8 mouse cellular contexts compared by ENCODE assay signal in genomic region chr5:20702480-20703303, GRCm38 (mm10).
DNase-seq lines count a peak whose midpoint lies in the region; ATAC-seq and TF ChIP-seq lines count a peak whose summit lies in the region.

No protein-coding gene starts in this region.

- peak overlapping the region; percentile 73 for H3K4me2 ChIP-seq in forebrain, embryonic 13.5 days
- peak overlapping the region; percentile 76 for H3K4me2 ChIP-seq in hindbrain, embryonic 16.5 days (ENCODE audit: low read length)
- H3K4me2 ChIP-seq in midbrain, embryonic 14.5 days (ENCODE audit: low read length) = peak overlapping the region; percentile 82

- peak overlapping the region; percentile 75 for H3K4me3 ChIP-seq in spleen, adult 2 months (ENCODE audit: extremely low read depth, insufficient read depth, insufficient read length)
- peak overlapping the region; percentile 74 for H3K4me3 ChIP-seq in forebrain, embryonic 13.5 days
- peak overlapping the region; percentile 71 for H3K4me3 ChIP-seq in hindbrain, embryonic 16.5 days (ENCODE audit: low read length)
- peak overlapping the region; percentile 79 for H3K4me3 ChIP-seq in limb, embryonic 10.5 days
- peak overlapping the region; percentile 59 for H3K4me3 ChIP-seq in midbrain, embryonic 14.5 days (replicated peaks; ENCODE audit: low read depth, low read length)
- H3K4me3 ChIP-seq in thymus, adult 2 months (ENCODE audit: control insufficient read depth, insufficient read depth, low read length) = peak overlapping the region; percentile 69

- WGBS in spleen, adult 2 months = 2% methylated on average over 55 of the region's 57 CpGs
- under 1% methylated on average over 57 of the region's 57 CpGs for WGBS in forebrain, embryonic 13.5 days
- 1% methylated on average over 43 of the region's 57 CpGs for WGBS in hindbrain, embryonic 16.5 days
- WGBS in limb, embryonic 10.5 days = 1% methylated on average over 57 of the region's 57 CpGs
- WGBS in midbrain, embryonic 14.5 days = under 1% methylated on average over 57 of the region's 57 CpGs
- 2% methylated on average over 56 of the region's 57 CpGs for WGBS in thymus, adult 2 months

- peak in 1 of 2 experiments; percentile 10 for DNase-seq in spleen, adult 2 months (ENCODE audit: low read depth in 1 of 2, low spot score in 2 of 2)
- DNase-seq in spleen, adult 12 weeks (ENCODE audit: low spot score) = no peak
- peak; percentile 45 for DNase-seq in brain, embryonic 18.5 days (ENCODE audit: low read depth, low spot score)
- DNase-seq in limb, embryonic 10.5 days (ENCODE audit: low spot score) = peak; percentile 66
- DNase-seq in midbrain, embryonic 14.5 days = peak; percentile 75
- no peak for DNase-seq in thymus, adult 2 months

- H3K9me3 ChIP-seq in forebrain, embryonic 13.5 days (replicated peaks) = no peaks in the 10 kb centered on the region
- H3K9me3 ChIP-seq in hindbrain, embryonic 16.5 days (ENCODE audit: control insufficient read depth, low read length) = no peaks in the 10 kb centered on the region
- no peaks in the 10 kb centered on the region for H3K9me3 ChIP-seq in limb, embryonic 10.5 days (replicated peaks)
- no peaks in the 10 kb centered on the region for H3K9me3 ChIP-seq in midbrain, embryonic 14.5 days (ENCODE audit: control insufficient read depth, low read length)

- TF ChIP-seq CTCF in spleen, adult 2 months (IDR thresholded peaks at IDR 0.05; ENCODE audit: extremely low read depth, insufficient read depth, insufficient read length, insufficient replicate concordance) = no peak
- TF ChIP-seq CTCF in thymus, adult 2 months (IDR thresholded peaks at IDR 0.05; ENCODE audit: borderline replicate concordance, control insufficient read depth, extremely low read depth, insufficient read depth, low read length, poor library complexity) = no peak

- ATAC-seq in forebrain, embryonic 13.5 days = peak; percentile 50
- ATAC-seq in hindbrain, embryonic 16.5 days = peak; percentile 51
- peak; percentile 52 for ATAC-seq in midbrain, embryonic 14.5 days (ENCODE audit: low FRiP score, low TSS enrichment)

- H3K4me1 ChIP-seq in spleen, adult 2 months (ENCODE audit: control insufficient read depth, insufficient read depth, insufficient read length) = 0 out of 2 replicates have a peak, but pooled peaks cover 2% of the 10 kb centered on the region
- peaks cover 14% of the 10 kb centered on the region for H3K4me1 ChIP-seq in forebrain, embryonic 13.5 days
- H3K4me1 ChIP-seq in hindbrain, embryonic 16.5 days (ENCODE audit: control insufficient read depth, insufficient read depth, low read depth, low read length) = peaks cover 8% of the 10 kb centered on the region
- peaks cover 7% of the 10 kb centered on the region; the same call in 1 of the 2 replicates for H3K4me1 ChIP-seq in limb, embryonic 10.5 days
- H3K4me1 ChIP-seq in midbrain, embryonic 14.5 days (ENCODE audit: control insufficient read depth, insufficient read depth, low read length) = peaks cover 8% of the 10 kb centered on the region; the same call in 1 of the 2 replicates
- no peaks in the 10 kb centered on the region for H3K4me1 ChIP-seq in thymus, adult 2 months (replicated peaks; ENCODE audit: control insufficient read depth, insufficient read depth, low read length)

- H3K9ac ChIP-seq in forebrain, embryonic 13.5 days = peak overlapping the region; percentile 95
- peak overlapping the region; percentile 91 for H3K9ac ChIP-seq in hindbrain, embryonic 16.5 days (ENCODE audit: low read depth, low read length)
- H3K9ac ChIP-seq in midbrain, embryonic 14.5 days (replicated peaks; ENCODE audit: low read length) = peak overlapping the region; percentile 82

- TF ChIP-seq POLR2A in spleen, adult 2 months (IDR thresholded peaks at IDR 0.05; ENCODE audit: low read depth, low read length) = no peak
- TF ChIP-seq POLR2A in thymus, adult 2 months (IDR thresholded peaks at IDR 0.05; ENCODE audit: control insufficient read depth, extremely low read depth, insufficient read depth, low read length, poor library complexity) = no peak

- H3K27ac ChIP-seq in spleen, adult 2 months (ENCODE audit: insufficient read depth, low read length) = peak overlapping the region; percentile 86
- H3K27ac ChIP-seq in forebrain, embryonic 13.5 days = peak overlapping the region; percentile 99
- H3K27ac ChIP-seq in hindbrain, embryonic 16.5 days (ENCODE audit: low read depth, low read length) = peak overlapping the region; percentile 97
- peak overlapping the region; percentile 95 for H3K27ac ChIP-seq in limb, embryonic 10.5 days
- H3K27ac ChIP-seq in midbrain, embryonic 14.5 days (replicated peaks; ENCODE audit: low read depth, low read length) = peak overlapping the region; percentile 97
- no peak overlapping the region for H3K27ac ChIP-seq in thymus, adult 2 months (ENCODE audit: control insufficient read depth, insufficient read depth, low read length)

- H3K36me3 ChIP-seq in spleen, adult 2 months (ENCODE audit: control insufficient read depth, insufficient read depth, low read length) = no peaks in the 10 kb centered on the region
- H3K36me3 ChIP-seq in forebrain, embryonic 13.5 days (ENCODE audit: poor library complexity, severe bottlenecking) = no peaks in the 10 kb centered on the region
- no peaks in the 10 kb centered on the region for H3K36me3 ChIP-seq in hindbrain, embryonic 16.5 days (ENCODE audit: control insufficient read depth, insufficient read depth, low read length)
- H3K36me3 ChIP-seq in limb, embryonic 10.5 days = no peaks in the 10 kb centered on the region
- 0 out of 2 replicates have a peak, but pooled peaks cover 2% of the 10 kb centered on the region for H3K36me3 ChIP-seq in midbrain, embryonic 14.5 days (ENCODE audit: control insufficient read depth, insufficient read depth, low read length)
- no peaks in the 10 kb centered on the region for H3K36me3 ChIP-seq in thymus, adult 2 months (ENCODE audit: control insufficient read depth, insufficient read depth, low read length)

- H3K27me3 ChIP-seq in spleen, adult 2 months (ENCODE audit: control insufficient read depth, insufficient read depth, low read length) = no peaks in the 10 kb centered on the region
- H3K27me3 ChIP-seq in forebrain, embryonic 13.5 days = no peaks in the 10 kb centered on the region
- H3K27me3 ChIP-seq in hindbrain, embryonic 16.5 days (replicated peaks; ENCODE audit: control insufficient read depth, insufficient read depth, low read length) = no peaks in the 10 kb centered on the region
- no peaks in the 10 kb centered on the region for H3K27me3 ChIP-seq in limb, embryonic 10.5 days (ENCODE audit: low read depth, poor library complexity, severe bottlenecking)
- H3K27me3 ChIP-seq in midbrain, embryonic 14.5 days (ENCODE audit: control insufficient read depth, insufficient read depth, low read length) = no peaks in the 10 kb centered on the region
- H3K27me3 ChIP-seq in thymus, adult 2 months (ENCODE audit: control insufficient read depth, insufficient read depth, low read length) = no peaks in the 10 kb centered on the region

Comparison
In these comparisons a context has a peak if more than half of its experiments do, and no peak if none do; other contexts are left out.
1. DNase-seq: peak in brain, embryonic 18.5 days (single experiment), limb, embryonic 10.5 days (single experiment) and midbrain, embryonic 14.5 days (single experiment); none in spleen, adult 12 weeks (single experiment) and thymus, adult 2 months (single experiment).
2. Peak in every context shown above with its lines, with median percentiles within 50 percentile points of each other: H3K4me3 ChIP-seq, ATAC-seq, H3K4me2 ChIP-seq and H3K9ac ChIP-seq.